Mouse (Mus musculus): ENCODE measurements around the gene Gm3594. TPM values are rescaled to one million over a fixed set of nuclear protein-coding genes. Genes with fewer than 3 reads are reported as not detected.
"Not testable (repeated sequence)": the region's sequence is repeated elsewhere in the genome, so short reads cannot be mapped to it uniquely, and the experiment has no call there.

The Gm3594 gene
- not detected in 2 replicates for polyA plus RNA-seq (2014; fragmentation: Nextera tagmentation; extraction: Ambion mirVana)

DNA sequence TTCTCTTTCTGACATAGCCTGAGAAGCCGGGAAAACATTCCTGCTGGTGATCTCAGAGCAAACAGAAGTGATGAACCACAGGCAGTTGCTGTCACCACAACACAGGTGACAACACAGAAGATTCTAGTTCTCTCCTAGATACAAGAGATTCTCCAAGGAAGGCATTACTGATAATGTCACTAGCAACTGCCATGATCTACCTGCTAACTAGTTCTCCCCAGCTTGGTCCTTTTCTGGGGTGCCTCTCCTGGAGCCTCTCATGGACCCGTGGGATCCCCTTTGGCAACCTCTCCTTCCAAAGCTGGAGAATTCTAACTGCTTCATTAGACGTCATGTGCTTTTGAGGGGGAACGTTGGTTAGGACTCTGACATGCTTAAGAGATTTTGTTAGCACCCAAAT, at the start of gene Gm3594:
Gm3594 (minus strand) TSS at position 101 of the 400 bp plus-strand sequence.
- H3K27ac ChIP-seq (ENCODE audit: low read depth, low read length); H3K36me3 ChIP-seq (ENCODE audit: control insufficient read depth, insufficient read depth, low read length); H3K4me3 ChIP-seq (ENCODE audit: low read depth, low read length); ATAC-seq (replicated peaks; ENCODE audit: low FRiP score); H3K4me2 ChIP-seq; H3K9me3 ChIP-seq (ENCODE audit: control insufficient read depth, low read length); H3K27me3 ChIP-seq (replicated peaks; ENCODE audit: control insufficient read depth, insufficient read depth, low read length); DNase-seq (ENCODE audit: low spot score); H3K4me1 ChIP-seq (replicated peaks; ENCODE audit: control insufficient read depth, insufficient read depth, low read length); H3K9ac ChIP-seq (ENCODE audit: low read depth, low read length): not testable (repeated sequence)
- WGBS, result no CpG with 5 or more reads among the region's 4 CpGs

DNA sequence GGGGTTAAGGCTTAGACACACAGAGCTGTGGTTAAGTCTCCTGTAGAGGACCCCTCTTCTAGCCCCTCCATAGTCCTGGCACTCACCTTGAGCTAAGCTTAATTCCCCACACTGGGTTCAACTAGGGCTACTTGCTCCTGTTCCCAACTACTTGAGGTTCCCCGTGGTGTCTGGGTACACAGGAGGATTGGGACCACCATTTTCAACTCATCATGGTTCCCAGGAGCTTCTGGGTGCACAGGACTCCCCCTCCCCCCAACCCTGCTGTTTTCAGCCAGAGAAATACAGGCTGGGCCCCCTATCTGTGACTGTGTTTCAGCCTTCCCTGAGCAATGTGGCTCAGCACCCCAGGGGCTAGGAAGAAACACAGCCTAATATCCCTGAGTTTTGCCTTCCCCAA, 41.9 kb upstream of the Gm3594 start:
- not testable (repeated sequence) for H3K4me1 ChIP-seq (replicated peaks; ENCODE audit: control insufficient read depth, insufficient read depth, low read length); H3K27ac ChIP-seq (ENCODE audit: low read depth, low read length); H3K9me3 ChIP-seq (ENCODE audit: control insufficient read depth, low read length); H3K4me2 ChIP-seq; ATAC-seq (replicated peaks; ENCODE audit: low FRiP score); H3K27me3 ChIP-seq (replicated peaks; ENCODE audit: control insufficient read depth, insufficient read depth, low read length); H3K9ac ChIP-seq (ENCODE audit: low read depth, low read length); H3K36me3 ChIP-seq (ENCODE audit: control insufficient read depth, insufficient read depth, low read length); DNase-seq (ENCODE audit: low spot score); H3K4me3 ChIP-seq (ENCODE audit: low read depth, low read length)
- WGBS, result 12% methylated on average over 1 of the region's 1 CpGs

DNA sequence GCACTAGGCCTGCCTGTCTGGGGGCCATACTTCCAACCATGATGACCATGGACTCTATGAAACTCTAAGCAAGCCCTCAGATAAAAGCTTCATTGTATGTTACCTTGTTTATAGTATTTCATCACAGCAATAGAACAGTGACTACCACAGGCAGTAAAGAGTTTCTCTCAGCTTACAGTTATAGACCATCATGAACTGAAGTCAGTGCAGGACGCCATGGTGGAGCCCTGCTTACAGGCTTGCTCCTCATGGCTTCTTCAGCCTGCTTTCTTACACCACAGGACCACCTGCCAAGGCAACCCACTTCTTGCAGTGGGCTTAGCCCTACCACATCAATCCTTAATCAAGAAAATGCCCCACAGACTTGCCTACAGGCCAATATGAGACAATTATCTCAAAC, 41.1 kb upstream of the Gm3594 start:
- H3K9me3 ChIP-seq (ENCODE audit: control insufficient read depth, low read length); H3K4me3 ChIP-seq (ENCODE audit: low read depth, low read length); ATAC-seq (replicated peaks; ENCODE audit: low FRiP score); H3K36me3 ChIP-seq (ENCODE audit: control insufficient read depth, insufficient read depth, low read length); H3K9ac ChIP-seq (ENCODE audit: low read depth, low read length); H3K4me1 ChIP-seq (replicated peaks; ENCODE audit: control insufficient read depth, insufficient read depth, low read length); H3K27me3 ChIP-seq (replicated peaks; ENCODE audit: control insufficient read depth, insufficient read depth, low read length); DNase-seq (ENCODE audit: low spot score); H3K4me2 ChIP-seq; H3K27ac ChIP-seq (ENCODE audit: low read depth, low read length): not testable (repeated sequence)
- WGBS, result no CpG with 5 or more reads among the region's 1 CpGs

DNA sequence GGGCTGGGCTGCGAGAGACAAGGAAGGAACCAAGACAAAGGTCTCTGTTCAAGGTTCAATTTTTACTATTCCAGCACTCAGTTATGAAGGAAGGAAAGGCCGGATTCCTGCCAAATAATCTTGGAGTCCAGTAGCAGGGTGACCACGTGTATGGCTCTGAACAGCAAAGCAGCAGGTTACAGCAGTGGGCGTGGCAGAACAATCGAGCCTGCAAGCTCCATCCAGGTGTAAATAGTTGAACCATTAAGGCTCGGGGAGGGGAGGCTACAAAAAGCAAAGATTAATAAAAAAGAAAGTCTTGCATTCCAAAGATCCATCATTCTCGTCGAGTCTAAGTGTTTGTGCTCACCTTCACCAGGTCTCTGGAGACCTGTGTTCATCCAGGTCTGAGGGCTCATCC, 37.7 kb upstream of the Gm3594 start:
- not testable (repeated sequence) for H3K36me3 ChIP-seq (ENCODE audit: control insufficient read depth, insufficient read depth, low read length); H3K9ac ChIP-seq (ENCODE audit: low read depth, low read length); H3K27me3 ChIP-seq (replicated peaks; ENCODE audit: control insufficient read depth, insufficient read depth, low read length); H3K9me3 ChIP-seq (ENCODE audit: control insufficient read depth, low read length); DNase-seq (ENCODE audit: low spot score); H3K27ac ChIP-seq (ENCODE audit: low read depth, low read length); H3K4me3 ChIP-seq (ENCODE audit: low read depth, low read length); ATAC-seq (replicated peaks; ENCODE audit: low FRiP score); H3K4me2 ChIP-seq; H3K4me1 ChIP-seq (replicated peaks; ENCODE audit: control insufficient read depth, insufficient read depth, low read length)
- 68% methylated on average over 7 of the region's 8 CpGs for WGBS

DNA sequence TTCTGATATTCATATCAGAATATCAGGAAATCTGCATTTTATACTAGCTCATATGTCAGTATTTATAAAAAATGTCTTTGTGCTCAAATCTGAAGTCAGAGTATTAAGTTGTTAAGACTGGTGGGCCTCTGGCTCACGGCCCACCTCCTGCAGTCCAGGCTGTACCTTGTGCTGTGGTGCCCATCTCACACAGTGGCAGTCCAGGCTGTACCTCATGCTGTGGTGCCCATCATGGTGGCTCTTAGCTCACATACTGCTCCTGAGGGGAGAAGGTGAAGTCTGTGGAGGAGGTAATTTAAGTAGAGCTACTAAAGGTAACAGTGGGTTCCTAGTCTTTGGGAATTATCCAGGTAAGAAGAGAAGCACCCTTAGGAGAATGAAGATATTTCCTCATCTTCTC, 27.4 kb upstream of the Gm3594 start:
- H3K4me2 ChIP-seq; H3K4me1 ChIP-seq (replicated peaks; ENCODE audit: control insufficient read depth, insufficient read depth, low read length); H3K9ac ChIP-seq (ENCODE audit: low read depth, low read length); H3K9me3 ChIP-seq (ENCODE audit: control insufficient read depth, low read length); DNase-seq (ENCODE audit: low spot score); H3K4me3 ChIP-seq (ENCODE audit: low read depth, low read length); H3K27me3 ChIP-seq (replicated peaks; ENCODE audit: control insufficient read depth, insufficient read depth, low read length); H3K36me3 ChIP-seq (ENCODE audit: control insufficient read depth, insufficient read depth, low read length); ATAC-seq (replicated peaks; ENCODE audit: low FRiP score); H3K27ac ChIP-seq (ENCODE audit: low read depth, low read length): not testable (repeated sequence)
- WGBS, result 89% methylated on average over 1 of the region's 1 CpGs

DNA sequence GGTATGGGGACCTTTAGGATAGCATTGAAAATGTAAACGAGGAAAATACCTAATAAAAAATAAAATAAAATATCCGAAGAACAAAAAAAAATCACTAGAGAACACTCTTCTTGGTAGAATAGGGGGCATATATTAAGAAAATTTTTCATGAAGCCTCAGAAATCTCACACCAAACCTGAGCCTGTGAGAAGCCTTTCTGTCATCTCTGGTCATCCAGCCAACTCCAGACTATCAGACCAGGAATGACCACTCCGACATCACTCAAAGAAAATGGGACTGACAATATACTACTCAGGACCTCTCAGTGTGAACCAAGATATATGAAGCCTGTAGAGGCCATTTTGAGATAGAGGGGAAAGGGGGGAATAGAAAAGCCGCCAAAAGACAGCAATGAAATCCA, 3.6 kb downstream of the Gm3594 start:
- not testable (repeated sequence) for H3K36me3 ChIP-seq (ENCODE audit: control insufficient read depth, insufficient read depth, low read length); H3K4me2 ChIP-seq; H3K9me3 ChIP-seq (ENCODE audit: control insufficient read depth, low read length); ATAC-seq (replicated peaks; ENCODE audit: low FRiP score); H3K9ac ChIP-seq (ENCODE audit: low read depth, low read length); DNase-seq (ENCODE audit: low spot score); H3K4me3 ChIP-seq (ENCODE audit: low read depth, low read length); H3K4me1 ChIP-seq (replicated peaks; ENCODE audit: control insufficient read depth, insufficient read depth, low read length); H3K27me3 ChIP-seq (replicated peaks; ENCODE audit: control insufficient read depth, insufficient read depth, low read length); H3K27ac ChIP-seq (ENCODE audit: low read depth, low read length)
- 82% methylated on average over 2 of the region's 4 CpGs for WGBS

DNA sequence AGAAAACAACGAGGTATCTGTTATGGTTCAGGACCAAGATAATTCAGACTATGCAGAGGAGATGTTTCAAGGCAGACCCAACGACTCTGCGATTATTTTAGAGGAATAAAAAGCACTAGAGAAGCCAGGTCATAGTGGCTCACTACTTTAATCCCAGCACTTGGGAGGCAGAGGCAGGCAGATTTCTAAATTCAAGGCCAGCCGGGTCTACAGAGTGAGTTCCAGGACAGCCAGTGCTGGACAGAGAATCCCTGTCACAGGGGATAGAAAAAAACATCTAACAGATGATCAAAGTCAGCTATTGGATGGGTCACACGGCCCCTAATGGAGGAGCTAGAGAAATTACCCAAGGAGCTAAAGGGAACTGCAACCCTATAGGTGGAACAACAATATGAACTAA, 4.2 kb downstream of the Gm3594 start:
- H3K4me3 ChIP-seq (ENCODE audit: low read depth, low read length); ATAC-seq (replicated peaks; ENCODE audit: low FRiP score); H3K9ac ChIP-seq (ENCODE audit: low read depth, low read length); H3K4me2 ChIP-seq; H3K36me3 ChIP-seq (ENCODE audit: control insufficient read depth, insufficient read depth, low read length); H3K4me1 ChIP-seq (replicated peaks; ENCODE audit: control insufficient read depth, insufficient read depth, low read length); DNase-seq (ENCODE audit: low spot score); H3K27ac ChIP-seq (ENCODE audit: low read depth, low read length); H3K9me3 ChIP-seq (ENCODE audit: control insufficient read depth, low read length); H3K27me3 ChIP-seq (replicated peaks; ENCODE audit: control insufficient read depth, insufficient read depth, low read length): not testable (repeated sequence)
- WGBS, result 57% methylated on average over 1 of the region's 5 CpGs

DNA sequence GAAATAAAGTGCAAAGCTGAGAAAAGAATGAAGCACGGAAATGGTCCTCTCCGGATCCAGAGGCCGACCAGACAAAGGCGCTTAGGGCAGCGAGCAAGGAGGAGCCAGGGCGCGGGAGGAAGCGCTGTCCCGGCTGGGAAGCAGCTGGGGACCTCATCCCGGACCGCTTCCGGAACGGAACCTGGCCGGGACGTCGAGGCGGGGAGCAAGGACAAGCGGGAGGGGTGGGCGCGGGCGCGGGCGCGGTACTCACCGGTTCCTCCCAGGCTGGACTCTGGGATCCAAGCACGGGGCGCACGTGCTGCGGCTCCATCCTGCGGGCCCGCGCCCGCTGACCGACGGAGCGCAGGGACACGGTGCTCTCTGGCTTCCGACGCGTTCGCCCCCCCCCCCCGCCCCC, 17.6 kb downstream of the Gm3594 start:
- not testable (repeated sequence) for H3K27ac ChIP-seq (ENCODE audit: low read depth, low read length); H3K4me3 ChIP-seq (ENCODE audit: low read depth, low read length); H3K9ac ChIP-seq (ENCODE audit: low read depth, low read length); ATAC-seq (replicated peaks; ENCODE audit: low FRiP score); H3K9me3 ChIP-seq (ENCODE audit: control insufficient read depth, low read length); H3K4me2 ChIP-seq; DNase-seq (ENCODE audit: low spot score); H3K27me3 ChIP-seq (replicated peaks; ENCODE audit: control insufficient read depth, insufficient read depth, low read length); H3K4me1 ChIP-seq (replicated peaks; ENCODE audit: control insufficient read depth, insufficient read depth, low read length); H3K36me3 ChIP-seq (ENCODE audit: control insufficient read depth, insufficient read depth, low read length)
- 12% methylated on average over 7 of the region's 42 CpGs for WGBS

DNA sequence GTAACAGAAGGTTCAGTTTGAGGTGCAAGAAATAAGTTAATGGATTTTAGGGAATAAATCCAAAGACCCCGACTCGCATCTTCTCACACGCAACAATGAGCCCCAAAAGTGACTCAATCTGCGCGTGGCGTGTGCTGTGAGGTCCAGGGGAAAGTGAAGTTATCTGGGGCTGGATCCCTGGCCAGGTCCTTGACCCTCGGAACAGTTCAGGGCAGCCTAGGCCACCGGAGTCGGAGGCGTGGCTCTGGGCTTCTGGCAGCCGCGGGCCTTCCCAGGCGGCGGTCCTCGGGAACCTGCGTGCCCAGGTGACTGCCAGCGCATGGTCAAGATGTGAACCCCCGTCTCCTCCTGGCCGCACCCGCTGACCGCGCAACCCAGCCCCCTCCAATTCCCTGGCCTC, 18.1 kb downstream of the Gm3594 start:
- not testable (repeated sequence) for H3K27me3 ChIP-seq (replicated peaks; ENCODE audit: control insufficient read depth, insufficient read depth, low read length); DNase-seq (ENCODE audit: low spot score); ATAC-seq (replicated peaks; ENCODE audit: low FRiP score); H3K4me2 ChIP-seq; H3K4me3 ChIP-seq (ENCODE audit: low read depth, low read length); H3K36me3 ChIP-seq (ENCODE audit: control insufficient read depth, insufficient read depth, low read length); H3K27ac ChIP-seq (ENCODE audit: low read depth, low read length); H3K9me3 ChIP-seq (ENCODE audit: control insufficient read depth, low read length); H3K4me1 ChIP-seq (replicated peaks; ENCODE audit: control insufficient read depth, insufficient read depth, low read length); H3K9ac ChIP-seq (ENCODE audit: low read depth, low read length)
- WGBS, result 26% methylated on average over 18 of the region's 22 CpGs

Measured in liver, embryonic 11.5 days (tissue).